Mouse (Mus musculus) liver, embryonic 14.5 days (tissue): Measurements from ENCODE around the gene Gm21974.

ENCODE experiments used
- CTCF ChIP-seq: IDR thresholded peaks from 2 replicates; pipeline ENCODE4 v1.5.1; 2016; ENCODE audit warnings: antibody characterized with exemption, low read depth, control low read depth
- EP300 ChIP-seq: IDR thresholded peaks from 2 replicates; pipeline ENCODE4 v1.6.1; 2016; ENCODE audit warnings: antibody characterized with exemption, low read depth

- TF ChIP-seq CTCF (no peak), EP300 (no peak)
Measured at GRCm38 (mm10) chr7:127840886-127841285, 54.4 kb downstream of the Gm21974 start.
